Mouse (Mus musculus) lung, adult 2 months (tissue): ENCODE data around the gene Ilvbl. TPM values are rescaled to one million over a fixed set of nuclear protein-coding genes. Genes with fewer than 3 reads are reported as not detected.
"Not testable (repeated sequence)": the region's sequence is repeated elsewhere in the genome, so short reads cannot be mapped to it uniquely, and the experiment has no call there.

Experiments used
- DNase-seq: peaks from one replicate; pipeline ENCODE4 v3.0.0; 2022
- H3K4me1 ChIP-seq: fragments of 200-500 bp; 2 replicates; pipeline ENCODE4 v1.6.1; 2011; ENCODE audit warnings: low read length; ENCODE audit not compliant: control insufficient read depth, insufficient read depth
- H3K4me3 ChIP-seq: fragments of 200-500 bp; replicated peaks from 2 replicates; pipeline ENCODE3; 2011; ENCODE audit warnings: low read depth, mild to moderate bottlenecking, control low read depth, low read length; ENCODE audit errors: extremely low read depth
- CTCF ChIP-seq: fragments of 200-500 bp; IDR thresholded peaks from 2 replicates; pipeline ENCODE4 v1.5.1; 2011; ENCODE audit warnings: mild to moderate bottlenecking, low read length, control low read depth; ENCODE audit not compliant: insufficient read depth
- POLR2A ChIP-seq: fragments of 200-500 bp; IDR thresholded peaks from 2 replicates; pipeline ENCODE4 v1.6.1; 2011; ENCODE audit warnings: low read depth, mild to moderate bottlenecking, control low read depth, low read length, borderline replicate concordance; ENCODE audit errors: extremely low read depth
- WGBS: fragments of 180-500 bp; shearing (Covaris S2); methylation state at CpG from one replicate; pipeline ENCODE4 v1.1.7; 2018; 5-methylcytosine and 5-hydroxymethylcytosine counted together
- polyA plus RNA-seq: library from polyadenylated mRNA; depleted of rRNA; stranded (reverse); fragments of >200 nt; gene quantifications from 2 replicates; pipeline ENCODE4 v1.2.3, GENCODE M21; 2012; rRNA removed

The Ilvbl gene
- 32.5 and 35.5 TPM in 2 replicates for polyA plus RNA-seq

DNA sequence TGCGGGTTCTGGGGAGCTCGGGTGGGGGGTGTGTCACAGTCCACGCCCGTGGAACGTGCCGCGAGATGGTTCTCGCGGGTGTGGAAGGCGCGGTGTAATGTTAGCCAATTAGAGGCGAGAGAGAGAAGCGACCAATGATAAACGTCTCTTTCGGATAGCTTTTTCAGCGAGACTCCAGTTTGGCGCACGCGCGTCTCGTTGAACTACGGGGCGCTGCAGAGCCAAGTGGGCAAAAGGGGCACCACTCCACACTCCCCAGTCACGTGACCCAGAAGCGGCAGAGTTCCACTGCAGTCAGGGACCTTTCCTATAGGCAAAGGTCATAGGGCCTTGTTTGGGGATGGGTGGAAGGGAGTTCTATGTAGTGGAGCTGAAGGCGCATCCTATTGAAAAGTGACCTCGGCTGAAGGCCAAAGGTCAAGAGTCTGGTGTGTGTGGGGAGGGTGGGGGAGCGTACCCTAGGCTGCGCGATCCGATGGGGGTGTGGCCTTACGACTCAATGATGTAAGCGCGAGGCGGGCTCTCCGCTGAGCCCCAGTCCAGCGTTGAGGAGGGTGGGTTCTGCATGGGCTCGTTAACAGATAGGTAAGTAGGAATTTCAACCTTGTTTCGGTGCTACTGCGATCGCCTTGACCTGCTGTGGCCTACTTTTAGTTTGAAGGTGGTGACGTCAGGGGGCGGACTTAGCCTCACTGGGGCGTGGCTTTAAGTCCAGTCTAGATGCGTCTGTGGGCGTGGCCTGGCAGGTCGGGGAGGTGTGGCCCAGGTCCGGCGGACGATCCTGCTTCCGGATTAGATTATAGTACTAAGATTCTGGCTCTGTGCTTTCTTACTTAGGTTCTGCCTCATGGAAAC lies at the start of gene Ilvbl:
Gene Ilvbl (plus strand): TSS at position 97 of the 855 bp plus-strand sequence.
- DNase-seq: peak; percentile 95
- TF ChIP-seq CTCF: 0 out of 2 replicates have a peak, but pooled peaks have one; percentile 15
- TF ChIP-seq POLR2A: peak; percentile 47; the same call in 1 of the 2 replicates
- Histone ChIP-seq H3K4me1 (peaks cover 5% of the 10 kb centered on the region; the same call in 1 of the 2 replicates), H3K4me3 (peak within 1 kb of the TSS; percentile 76)
- under 1% methylated on average over 51 of the region's 51 CpGs for WGBS

DNA sequence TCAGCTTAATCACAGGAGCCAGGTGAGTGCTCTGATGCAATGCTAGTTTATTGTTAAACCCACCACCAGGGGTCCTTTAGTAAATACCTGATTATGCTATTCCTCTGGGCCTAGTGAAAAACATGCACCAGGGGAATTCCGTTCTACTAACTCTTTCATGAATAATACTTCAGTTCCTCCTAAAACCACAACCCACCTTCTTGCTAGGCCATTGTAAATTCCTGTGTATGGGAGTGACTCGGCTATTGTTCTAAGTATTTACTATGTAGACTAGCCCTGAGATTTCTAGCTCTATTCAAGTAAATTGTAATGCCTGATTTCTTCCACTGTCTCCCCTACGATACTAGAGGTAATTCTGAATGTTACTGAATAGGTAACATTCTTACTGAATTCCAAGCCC lies 49.1 kb upstream of the Ilvbl start:
- DNase-seq, H3K4me3 ChIP-seq, H3K4me1 ChIP-seq: not testable (repeated sequence)
- 54% methylated on average over 3 of the region's 3 CpGs for WGBS

DNA sequence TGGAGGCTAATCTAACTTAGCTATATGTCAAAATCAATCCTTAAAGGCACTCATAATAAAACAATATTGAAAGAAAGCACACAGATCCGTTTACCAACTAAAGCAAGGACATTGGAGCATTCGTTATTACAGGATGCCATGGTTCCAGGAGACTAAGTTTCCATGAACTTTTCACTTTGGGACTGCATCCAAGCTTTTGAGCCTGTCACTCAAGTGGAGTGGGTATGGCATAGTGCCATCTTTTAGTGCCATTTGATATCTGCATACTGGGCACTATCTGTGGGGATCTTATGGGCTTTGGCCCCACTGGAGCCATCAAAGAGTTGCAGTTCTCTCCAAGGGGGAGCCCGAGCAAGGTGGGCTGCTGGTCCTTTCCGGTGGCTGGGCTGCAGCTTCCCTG lies 48.6 kb upstream of the Ilvbl start:
- 58% methylated on average over 4 of the region's 4 CpGs for WGBS
- no peak for DNase-seq
- H3K4me1 ChIP-seq: no peaks in the 10 kb centered on the region
- H3K4me3 ChIP-seq: no peak overlapping the region
- TF ChIP-seq POLR2A (no peak), CTCF (no peak)

DNA sequence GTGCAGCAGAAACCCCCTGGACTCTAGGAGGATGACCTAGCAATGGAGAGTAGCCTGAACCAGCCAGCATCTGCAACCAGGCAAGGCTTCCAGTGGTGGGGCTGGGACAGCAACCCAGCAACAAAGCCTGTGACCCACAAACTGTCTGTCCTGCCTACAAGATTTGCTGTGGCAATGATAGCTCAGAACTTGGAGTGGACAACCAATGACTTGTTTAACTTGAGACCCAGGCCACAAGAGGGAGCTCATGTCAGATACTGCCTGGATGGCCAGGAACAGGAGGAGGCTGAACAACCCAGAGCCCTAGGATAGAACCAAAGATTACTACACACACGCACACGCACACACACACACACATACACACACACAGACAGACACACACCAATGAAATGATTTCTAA lies 33.2 kb upstream of the Ilvbl start:
- Histone ChIP-seq H3K4me1 (no peaks in the 10 kb centered on the region), H3K4me3 (no peak overlapping the region)
- 50% methylated on average over 2 of the region's 2 CpGs for WGBS
- DNase-seq: no peak
- peak; percentile 52 for TF ChIP-seq CTCF
- TF ChIP-seq POLR2A: no peak

DNA sequence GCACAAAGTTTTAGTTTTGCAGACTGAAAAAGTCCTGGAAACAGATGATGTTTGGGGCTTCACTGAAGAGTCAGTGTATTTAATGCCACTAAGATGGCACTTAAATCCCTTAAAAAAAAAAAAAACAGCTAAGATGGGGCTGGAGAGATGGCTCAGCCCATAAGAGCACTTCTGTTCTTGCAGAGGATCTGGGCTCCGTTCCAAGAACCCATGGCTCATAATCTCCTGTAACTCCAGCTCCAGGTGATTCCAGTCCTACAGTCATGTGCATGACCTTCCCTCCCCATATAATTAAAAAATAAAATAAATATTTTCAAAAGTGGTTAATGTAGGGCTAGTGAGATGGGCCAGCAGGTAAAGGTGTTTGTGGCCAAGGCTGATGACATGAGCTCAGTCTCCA lies 9.1 kb upstream of the Ilvbl start:
- Histone ChIP-seq H3K4me3 (no peak overlapping the region), H3K4me1 (no peaks in the 10 kb centered on the region)
- TF ChIP-seq POLR2A (no peak), CTCF (no peak)
- DNase-seq: no peak
- WGBS: 64% methylated on average over 1 of the region's 1 CpGs

DNA sequence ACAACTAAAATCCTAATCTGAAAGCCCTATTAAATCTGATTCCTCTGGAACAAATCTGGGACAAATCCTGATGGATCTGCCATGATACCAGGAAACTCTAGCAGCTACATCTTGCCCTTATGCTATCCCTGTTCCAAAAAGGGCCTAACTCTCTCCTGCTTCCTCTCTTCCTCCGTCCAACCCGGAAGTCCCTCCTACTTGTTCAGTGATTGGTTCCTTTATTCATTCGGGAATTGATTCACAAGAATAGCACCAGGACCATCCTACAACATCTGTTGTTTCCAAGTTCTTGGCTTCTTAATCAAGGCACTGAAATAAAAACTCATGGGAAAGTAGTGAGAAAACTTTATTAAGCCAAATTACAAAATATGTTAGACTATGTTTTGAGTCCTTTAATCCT lies 5.0 kb upstream of the Ilvbl start:
- TF ChIP-seq CTCF (no peak), POLR2A (no peak)
- 68% methylated on average over 3 of the region's 3 CpGs for WGBS
- Histone ChIP-seq H3K4me1 (0 out of 2 replicates have a peak, but pooled peaks cover 2% of the 10 kb centered on the region), H3K4me3 (no peak overlapping the region)
- no peak for DNase-seq

DNA sequence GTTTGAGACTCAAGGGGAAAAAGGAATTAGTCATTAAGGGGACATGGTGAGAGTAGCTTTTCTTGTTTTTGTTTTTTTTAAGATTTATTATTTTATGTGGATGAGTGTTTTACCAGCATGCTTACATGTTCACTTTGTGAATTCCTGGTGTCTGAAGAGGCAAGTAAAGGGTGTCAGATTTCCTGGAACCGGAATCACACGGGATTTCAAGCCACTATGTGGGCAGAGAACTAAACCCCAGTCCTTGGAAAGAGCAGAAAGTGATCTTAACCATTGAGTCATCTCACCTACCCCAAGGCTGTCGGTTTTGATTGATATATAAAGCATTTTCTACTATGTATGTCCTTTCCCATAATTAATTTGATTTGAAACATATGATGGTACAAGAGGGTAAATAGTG lies 4.5 kb upstream of the Ilvbl start:
- Histone ChIP-seq H3K4me3 (no peak overlapping the region), H3K4me1 (0 out of 2 replicates have a peak, but pooled peaks cover 2% of the 10 kb centered on the region)
- no peak for TF ChIP-seq POLR2A
- no peak for TF ChIP-seq CTCF
- no peak for DNase-seq
- WGBS: 50% methylated on average over 3 of the region's 3 CpGs

DNA sequence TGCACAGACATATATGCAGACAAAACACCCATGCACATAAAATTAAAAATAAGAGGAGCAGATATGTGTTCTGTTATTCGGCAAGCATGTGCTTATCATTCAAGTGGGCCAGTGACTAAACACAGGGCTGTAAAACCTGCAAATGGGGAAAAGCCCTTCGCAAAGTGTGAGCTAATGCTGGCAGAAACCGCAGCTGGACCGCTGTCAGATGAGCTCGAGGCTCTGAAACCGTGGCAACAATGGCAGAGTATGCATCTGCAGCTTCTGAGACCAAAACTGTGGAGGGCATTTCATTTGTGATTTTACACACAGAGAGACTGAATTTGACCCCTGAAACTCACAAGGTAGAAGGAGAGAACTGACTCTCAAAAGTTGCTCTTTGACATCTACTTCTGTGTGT lies 3.7 kb upstream of the Ilvbl start:
- no peak for TF ChIP-seq POLR2A
- no peak for TF ChIP-seq CTCF
- 53% methylated on average over 6 of the region's 6 CpGs for WGBS
- no peak for DNase-seq
- Histone ChIP-seq H3K4me3 (no peak overlapping the region), H3K4me1 (peaks cover 2% of the 10 kb centered on the region; the same call in 1 of the 2 replicates)

DNA sequence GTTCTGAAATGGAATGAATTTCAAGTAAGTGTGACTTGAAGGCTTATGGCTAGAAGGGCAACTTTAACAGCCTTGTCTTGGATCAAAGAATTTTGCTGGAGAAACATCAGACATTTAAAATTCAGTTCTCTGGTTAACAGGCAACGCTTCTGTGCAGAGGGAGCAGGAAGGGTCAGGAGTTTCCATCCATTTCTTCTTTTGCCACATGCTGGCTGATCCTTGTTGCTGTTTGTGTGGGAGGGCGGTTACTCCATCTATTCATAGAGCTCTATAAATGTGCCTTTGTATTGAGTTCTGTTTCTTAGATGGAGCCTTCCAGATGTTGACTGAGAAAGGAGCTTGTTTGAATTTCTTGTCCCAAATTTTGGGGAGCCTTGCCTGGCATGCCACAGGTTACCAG lies 3.2 kb upstream of the Ilvbl start:
- WGBS: 55% methylated on average over 2 of the region's 2 CpGs
- Histone ChIP-seq H3K4me3 (no peak overlapping the region), H3K4me1 (peaks cover 5% of the 10 kb centered on the region; the same call in 1 of the 2 replicates)
- no peak for TF ChIP-seq POLR2A
- TF ChIP-seq CTCF: no peak
- DNase-seq: no peak

DNA sequence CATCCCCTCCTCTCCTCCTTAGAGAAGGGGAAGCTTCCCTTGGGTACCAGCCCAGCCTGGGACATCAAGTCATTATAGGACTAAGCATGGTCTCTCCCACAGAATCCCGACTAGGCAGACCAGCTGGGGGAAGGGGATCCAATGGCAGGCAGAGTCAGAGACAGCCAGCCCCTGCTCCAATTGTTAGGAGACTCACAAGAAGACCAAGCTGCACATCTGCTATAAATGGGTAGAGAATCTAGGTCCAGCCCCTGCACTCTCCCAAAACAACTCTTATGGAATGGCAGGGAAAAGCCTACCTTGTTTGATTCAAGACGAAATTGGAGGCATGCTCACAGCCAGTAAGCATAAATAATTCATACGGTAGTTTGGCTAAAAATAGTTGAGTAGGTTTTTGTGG lies 920 bp upstream of the Ilvbl start:
- WGBS: 61% methylated on average over 3 of the region's 3 CpGs
- no peak for TF ChIP-seq CTCF
- no peak for TF ChIP-seq POLR2A
- no peak overlapping the region for H3K4me3 ChIP-seq
- peaks cover 5% of the 10 kb centered on the region; the same call in 1 of the 2 replicates for H3K4me1 ChIP-seq
- no peak for DNase-seq
